Mouse (Mus musculus): ENCODE measurements around the gene Inka1.

DNA sequence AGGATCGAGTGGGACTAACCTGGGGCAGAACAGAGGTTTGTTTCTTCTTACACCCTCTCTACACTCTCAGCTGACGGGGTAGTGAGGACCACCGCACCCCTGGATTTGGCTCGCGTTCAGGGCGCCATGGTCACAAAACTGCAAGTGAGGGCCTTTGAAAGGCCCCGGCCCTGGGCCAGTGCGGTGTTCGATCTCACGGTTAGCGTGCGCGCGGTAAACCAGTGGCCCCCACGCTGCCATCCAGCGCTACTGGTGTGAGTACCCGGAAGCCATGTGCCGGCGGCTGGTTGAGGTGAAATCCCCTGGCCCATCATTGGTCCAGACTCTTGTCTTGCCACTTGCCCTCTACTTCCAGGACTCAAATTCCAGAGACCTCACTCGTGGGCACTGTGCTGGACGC is 9.8 kb upstream of the Inka1 start:
- no peak for TF ChIP-seq CTCF (IDR thresholded peaks at IDR 0.05; ENCODE audit: low read depth)
- TF ChIP-seq EP300 (IDR thresholded peaks at IDR 0.05; ENCODE audit: low read depth): no peak

Data from liver, postnatal 0 days (tissue).